Mouse (Mus musculus) embryonic facial prominence, embryonic 14.5 days (tissue): ENCODE data around the gene Fgf8. TPM values are rescaled to one million over a fixed set of nuclear protein-coding genes. Genes with fewer than 3 reads are reported as not detected.

Source experiments
- ATAC-seq: fragments of 200-750 bp; cut with Nextera tagmentation; 2 replicates; pipeline ENCODE4 v1.8.0; 2017; ENCODE audit warnings: low read depth, moderate number of reproducible peaks, moderate TSS enrichment
- DNase-seq: peaks from one replicate; pipeline ENCODE4 v3.0.0-alpha.2; 2015; ENCODE audit warnings: low spot score
- H3K27ac ChIP-seq: fragments of 300-500 bp; sonication (generic); replicated peaks from 2 replicates; pipeline ENCODE4 v1.5.1; 2014; ENCODE audit warnings: low read depth, mild to moderate bottlenecking, low read length, moderate library complexity
- H3K27me3 ChIP-seq: fragments of 300-500 bp; sonication (generic); replicated peaks from 2 replicates; pipeline ENCODE4 v1.6.1; 2014; ENCODE audit warnings: low read length; ENCODE audit not compliant: control insufficient read depth, insufficient read depth
- H3K36me3 ChIP-seq: fragments of 300-500 bp; sonication (generic); 2 replicates; pipeline ENCODE4 v1.6.1; 2014; ENCODE audit warnings: low read length, mixed read lengths; ENCODE audit not compliant: control insufficient read depth, insufficient read depth
- H3K4me1 ChIP-seq: fragments of 300-500 bp; sonication (generic); 2 replicates; pipeline ENCODE4 v1.6.1; 2014; ENCODE audit warnings: antibody characterized with exemption, low read length; ENCODE audit not compliant: control insufficient read depth, insufficient read depth
- H3K4me2 ChIP-seq: fragments of 300-500 bp; sonication (generic); 2 replicates; pipeline ENCODE4 v1.6.1; 2014; ENCODE audit warnings: low read depth, mild to moderate bottlenecking, low read length, moderate library complexity, mixed read lengths
- H3K4me3 ChIP-seq: fragments of 300-500 bp; sonication (generic); 2 replicates; pipeline ENCODE4 v1.5.1; 2014; ENCODE audit warnings: low read depth, mild to moderate bottlenecking, low read length
- H3K9ac ChIP-seq: fragments of 300-500 bp; sonication (generic); 2 replicates; pipeline ENCODE4 v1.6.1; 2014; ENCODE audit warnings: low read depth, mild to moderate bottlenecking, low read length, moderate library complexity, mixed read lengths
- H3K9me3 ChIP-seq: fragments of 300-500 bp; sonication (generic); 2 replicates; pipeline ENCODE4 v1.6.1; 2016; ENCODE audit warnings: low read length; ENCODE audit not compliant: control insufficient read depth
- WGBS: fragments of 180-500 bp; shearing (Covaris S2); extraction: QIAGEN DNeasy Blood & Tissue Kit; methylation state at CpG from one replicate; pipeline ENCODE4 v1.1.7; 2014; 5-methylcytosine and 5-hydroxymethylcytosine counted together
- polyA plus RNA-seq: library from polyadenylated mRNA; unstranded; fragments of >200 nt; fragmentation: Nextera tagmentation; extraction: Ambion mirVana; gene quantifications from 2 replicates; pipeline ENCODE4 v1.2.1, GENCODE M21; 2014

Fgf8 gene
- polyA plus RNA-seq, 1 experiment from 2014 or later = not detected

DNA sequence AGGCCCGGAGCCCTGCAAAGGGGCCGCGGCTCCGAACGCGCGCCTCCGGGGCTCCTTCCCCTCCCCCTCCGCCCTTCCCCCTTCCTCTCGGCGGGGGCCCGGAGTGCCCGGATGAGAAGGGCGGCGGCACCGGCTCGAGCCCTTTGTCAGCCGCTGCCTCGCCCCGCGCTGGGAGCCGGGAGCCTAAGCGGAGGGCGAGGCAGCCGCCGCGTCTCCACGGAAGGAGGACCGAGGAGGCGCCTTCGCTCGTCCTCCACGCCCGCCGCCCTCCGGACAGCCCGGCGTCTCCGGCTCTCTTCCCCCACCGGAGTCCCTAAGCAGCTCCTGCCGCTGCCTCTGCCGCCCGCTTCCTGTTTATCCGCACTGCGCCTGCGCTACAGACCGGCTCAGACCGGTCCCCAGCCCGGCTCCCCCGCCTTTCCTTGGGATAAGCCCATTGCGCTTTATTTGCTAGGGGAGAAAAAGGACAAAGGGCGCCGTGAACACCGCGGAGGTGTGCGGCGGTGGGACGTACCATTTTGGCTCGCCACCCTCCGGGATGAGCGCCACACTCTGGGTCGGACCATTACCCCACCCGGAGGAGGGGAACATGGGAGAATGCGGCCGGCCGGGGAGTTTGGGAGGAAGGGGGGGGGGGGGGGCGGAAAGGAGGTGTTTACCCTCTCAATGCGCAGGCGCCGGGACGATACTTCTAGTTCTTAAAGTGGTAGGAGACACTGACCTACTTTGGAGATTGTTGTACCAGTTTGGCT, 40.6 kb upstream of the Fgf8 start, which contains the start of gene Mgea5:
TSS of gene Mgea5 (minus strand) at position 657 of the 752 bp plus-strand sequence.
- Histone ChIP-seq H3K4me1 (peaks cover 18% of the 10 kb centered on the region), H3K4me3 (peak within 1 kb of the TSS; percentile 100), H3K9ac (peak within 1 kb of the TSS; percentile 98), H3K4me2 (peak within 1 kb of the TSS; percentile 73), H3K27ac (peak within 1 kb of the TSS; percentile 98), H3K36me3 (peaks cover 27% of the 10 kb centered on the region), H3K27me3 (no peaks in the 10 kb centered on the region), H3K9me3 (no peaks in the 10 kb centered on the region)
- ATAC-seq (peak; percentile 98), DNase-seq (peak; percentile 99)
- WGBS = under 1% methylated on average over 29 of the region's 71 CpGs

DNA sequence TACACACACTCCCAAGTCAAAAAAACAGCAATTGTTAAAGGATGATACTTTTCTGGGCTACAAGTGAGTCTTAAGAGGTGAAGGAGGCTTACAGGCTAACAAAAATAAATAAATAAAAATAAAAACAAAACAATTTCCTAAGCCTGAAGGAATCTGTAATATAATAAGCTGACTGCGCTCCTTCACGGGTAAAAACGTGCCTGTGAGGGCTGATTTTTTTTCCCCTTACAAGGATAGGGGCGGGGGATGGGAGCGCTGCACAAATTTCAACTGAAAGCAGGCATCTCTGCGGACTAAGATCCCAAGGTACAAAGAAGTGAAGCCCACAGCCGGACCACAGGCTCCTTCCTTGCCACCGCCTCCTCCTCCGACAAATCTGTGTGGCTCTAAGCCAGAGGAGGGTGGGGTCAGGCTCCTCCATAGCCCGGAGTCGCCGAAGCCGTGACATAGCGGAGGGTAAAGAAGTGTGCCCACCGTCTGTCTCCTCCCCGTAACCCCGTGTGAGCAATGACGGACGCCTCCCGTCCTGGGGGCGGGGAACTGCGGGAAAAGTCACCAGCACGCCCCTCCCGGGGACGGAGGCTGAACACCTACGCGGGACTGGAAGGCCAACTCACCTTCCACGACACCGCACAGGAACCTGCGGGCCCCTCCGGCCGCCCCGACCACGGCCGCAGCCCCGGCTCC, 39.7 kb upstream of the Fgf8 start:
- Histone ChIP-seq H3K27me3 (no peaks in the 10 kb centered on the region), H3K4me1 (peaks cover 18% of the 10 kb centered on the region), H3K9ac (peak overlapping the region; percentile 98), H3K27ac (peak overlapping the region; percentile 98), H3K36me3 (peaks cover 36% of the 10 kb centered on the region), H3K9me3 (no peaks in the 10 kb centered on the region), H3K4me2 (peak overlapping the region; percentile 71), H3K4me3 (peak overlapping the region; percentile 100)
- ATAC-seq = peak; percentile 16; the same call in 1 of the 2 replicates
- peak; percentile 81 for DNase-seq
- under 1% methylated on average over 26 of the region's 36 CpGs for WGBS

DNA sequence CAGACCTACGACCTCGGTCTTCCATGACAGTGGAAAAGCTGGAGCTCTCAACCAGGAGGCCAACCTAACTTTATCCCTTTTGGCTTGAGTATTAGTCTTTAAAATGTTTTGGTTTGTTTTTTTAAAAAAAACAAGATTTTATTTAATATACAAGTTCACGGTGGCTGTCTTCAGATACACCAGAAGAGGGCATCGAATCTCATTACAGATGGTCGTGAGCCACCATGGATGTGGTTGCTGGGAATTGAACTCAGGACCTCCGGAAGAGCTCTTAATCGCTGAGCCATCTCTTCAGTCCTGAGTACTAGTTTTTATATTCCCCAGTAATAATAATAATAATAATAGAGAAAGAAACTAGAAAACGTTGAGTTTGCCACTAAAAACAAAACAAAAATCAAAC, 39.0 kb upstream of the Fgf8 start:
- WGBS = 61% methylated on average over 8 of the region's 8 CpGs
- ATAC-seq = no peak
- Histone ChIP-seq H3K9me3 (no peaks in the 10 kb centered on the region), H3K27ac (no peak overlapping the region), H3K4me3 (peak overlapping the region; percentile 100), H3K36me3 (peaks cover 44% of the 10 kb centered on the region), H3K9ac (peak overlapping the region; percentile 98; the same call in 1 of the 2 replicates), H3K27me3 (no peaks in the 10 kb centered on the region), H3K4me1 (peaks cover 18% of the 10 kb centered on the region), H3K4me2 (peak overlapping the region; percentile 71)
- DNase-seq = no peak

DNA sequence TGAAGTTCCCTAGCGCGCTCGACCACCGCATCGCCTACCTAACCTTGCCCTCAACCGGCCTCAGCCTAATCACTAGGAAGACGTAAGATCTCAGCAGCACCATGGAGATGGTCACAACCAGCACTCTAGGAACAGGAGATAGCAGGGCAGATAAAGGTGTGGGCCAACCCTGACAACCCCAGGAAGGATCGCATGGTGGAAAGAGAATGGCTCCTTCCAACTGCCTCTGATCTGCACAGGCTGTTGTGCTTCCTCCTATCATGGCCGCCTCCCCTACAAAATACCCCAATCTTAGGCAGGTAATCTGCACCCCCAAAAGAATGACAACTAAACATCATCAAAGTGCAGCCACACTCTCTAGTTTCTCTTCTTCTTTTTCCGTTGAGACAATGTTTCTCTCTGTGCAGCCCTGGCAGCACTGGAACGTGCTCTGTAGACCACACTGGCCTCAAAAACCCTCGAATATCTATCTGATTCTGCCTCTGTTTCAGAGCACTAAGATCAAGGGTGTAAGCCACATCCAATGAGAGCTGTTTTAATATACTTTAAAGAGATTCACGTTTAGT, 37.7 kb upstream of the Fgf8 start:
- peaks cover 18% of the 10 kb centered on the region for H3K4me1 ChIP-seq
- H3K4me3 ChIP-seq = no peak overlapping the region
- WGBS = 85% methylated on average over 13 of the region's 13 CpGs
- H3K27ac ChIP-seq = no peak overlapping the region
- peak overlapping the region; percentile 98; the same call in 1 of the 2 replicates for H3K9ac ChIP-seq
- H3K9me3 ChIP-seq = no peaks in the 10 kb centered on the region
- DNase-seq (no peak), ATAC-seq (no peak)
- H3K4me2 ChIP-seq = peak overlapping the region; percentile 71
- H3K27me3 ChIP-seq = no peaks in the 10 kb centered on the region
- peaks cover 57% of the 10 kb centered on the region for H3K36me3 ChIP-seq

DNA sequence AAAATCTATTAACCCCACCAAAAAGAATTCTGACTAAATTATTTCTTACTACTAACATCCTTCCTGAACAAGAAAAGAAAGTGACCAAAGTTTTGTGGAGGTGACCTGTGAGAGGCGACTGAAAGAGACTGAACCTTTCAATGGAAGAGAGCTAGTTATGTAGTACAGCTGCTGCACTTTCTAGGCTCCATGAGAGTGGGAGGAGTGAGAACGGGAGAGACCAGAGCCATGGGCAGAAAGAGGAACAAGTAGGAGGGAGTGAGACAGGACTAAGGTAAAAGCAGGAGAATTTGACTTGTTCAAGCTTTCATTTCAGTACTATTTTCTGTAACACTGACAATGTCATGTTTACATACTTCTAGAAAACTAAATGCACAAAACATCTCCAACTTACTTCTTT, 32.8 kb upstream of the Fgf8 start:
- no peak for ATAC-seq
- peaks cover under 1% of the 10 kb centered on the region for H3K4me1 ChIP-seq
- DNase-seq = no peak
- WGBS = 76% methylated on average over 2 of the region's 2 CpGs
- H3K4me2 ChIP-seq = no peak overlapping the region
- H3K27ac ChIP-seq = no peak overlapping the region
- H3K4me3 ChIP-seq = no peak overlapping the region
- H3K9me3 ChIP-seq = no peaks in the 10 kb centered on the region
- no peak overlapping the region for H3K9ac ChIP-seq
- H3K36me3 ChIP-seq = peaks cover 98% of the 10 kb centered on the region
- no peaks in the 10 kb centered on the region for H3K27me3 ChIP-seq

DNA sequence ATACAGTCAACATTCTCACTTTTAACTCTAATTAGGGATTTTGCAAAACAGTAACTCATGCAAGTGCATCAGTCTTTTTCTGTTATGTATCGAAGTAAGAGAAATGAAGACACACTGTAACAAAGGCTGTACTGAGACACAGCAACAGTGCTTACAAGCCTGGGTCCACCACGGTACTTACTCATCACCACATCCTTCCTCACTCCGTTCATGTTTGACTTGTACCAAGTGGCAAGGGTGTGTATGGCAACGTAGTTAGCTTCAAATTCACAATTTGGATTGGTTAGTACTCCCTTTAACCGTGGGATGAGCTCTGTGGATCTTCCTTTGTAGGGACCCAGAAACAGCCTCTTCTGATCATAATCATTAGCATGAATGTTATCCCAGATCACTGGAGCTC, 28.8 kb upstream of the Fgf8 start:
- H3K36me3 ChIP-seq = peaks cover 98% of the 10 kb centered on the region
- no peak overlapping the region for H3K27ac ChIP-seq
- no peaks in the 10 kb centered on the region for H3K4me1 ChIP-seq
- no peak overlapping the region for H3K4me3 ChIP-seq
- no peak overlapping the region for H3K4me2 ChIP-seq
- no peak overlapping the region for H3K9ac ChIP-seq
- H3K9me3 ChIP-seq = no peaks in the 10 kb centered on the region
- 92% methylated on average over 5 of the region's 5 CpGs for WGBS
- no peak for DNase-seq
- H3K27me3 ChIP-seq = no peaks in the 10 kb centered on the region
- no peak for ATAC-seq

DNA sequence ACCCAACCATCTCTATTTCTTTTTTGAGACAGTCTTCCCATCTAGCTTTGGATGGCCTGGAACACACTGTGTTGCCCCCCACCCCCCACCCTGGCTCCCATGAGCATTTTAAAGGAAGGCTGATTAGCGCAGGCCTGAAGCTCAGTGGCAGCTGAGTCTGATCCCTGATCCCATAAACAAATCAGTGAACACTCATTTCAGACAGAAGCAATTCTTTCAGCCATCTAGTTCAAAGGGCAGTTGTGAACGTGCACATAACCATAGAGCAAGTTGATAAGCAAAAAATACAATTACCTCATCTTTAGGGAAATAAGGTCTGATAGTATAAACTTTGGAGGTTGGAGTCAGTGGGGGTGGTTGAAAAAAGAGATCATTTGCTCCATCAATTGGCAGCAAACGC, 18.1 kb upstream of the Fgf8 start:
- no peak overlapping the region for H3K9ac ChIP-seq
- H3K4me2 ChIP-seq = no peak overlapping the region
- ATAC-seq (no peak), DNase-seq (no peak)
- H3K9me3 ChIP-seq = no peaks in the 10 kb centered on the region
- no peaks in the 10 kb centered on the region for H3K27me3 ChIP-seq
- H3K4me3 ChIP-seq = no peak overlapping the region
- no peaks in the 10 kb centered on the region for H3K4me1 ChIP-seq
- 80% methylated on average over 3 of the region's 3 CpGs for WGBS
- peaks cover 93% of the 10 kb centered on the region for H3K36me3 ChIP-seq
- H3K27ac ChIP-seq = no peak overlapping the region

DNA sequence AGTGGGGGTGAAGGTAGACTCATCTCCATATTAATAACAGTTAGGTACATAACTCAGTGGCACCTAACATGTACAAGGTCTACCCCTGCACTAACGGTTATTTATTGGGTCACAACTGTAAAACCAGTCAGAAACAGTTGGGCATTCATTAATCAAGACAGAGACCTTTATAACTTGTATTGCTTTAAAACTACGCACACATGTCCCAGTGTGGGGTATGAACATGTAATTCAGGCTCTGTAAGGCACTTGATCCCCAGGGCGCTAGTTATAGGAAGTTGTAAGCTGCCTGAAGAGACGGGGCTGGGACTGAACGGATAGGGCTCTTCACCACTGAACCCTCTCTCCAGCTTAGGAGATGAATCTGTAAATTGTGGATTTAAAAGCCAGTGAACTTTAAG, 16.0 kb upstream of the Fgf8 start:
- no peak for ATAC-seq
- no peak for DNase-seq
- Histone ChIP-seq H3K4me3 (no peak overlapping the region), H3K27ac (no peak overlapping the region), H3K27me3 (no peaks in the 10 kb centered on the region), H3K9me3 (no peaks in the 10 kb centered on the region), H3K9ac (no peak overlapping the region), H3K4me1 (no peaks in the 10 kb centered on the region), H3K36me3 (peaks cover 94% of the 10 kb centered on the region), H3K4me2 (no peak overlapping the region)
- WGBS = 86% methylated on average over 5 of the region's 5 CpGs
